Mouse (Mus musculus): Measurements from ENCODE around the gene Ilf2. TPM values are rescaled to one million over a fixed set of nuclear protein-coding genes. Genes with fewer than 3 reads are reported as not detected.

Ilf2 gene
- total and polyA plus RNA-seq, 2 experiments from 2014 or later = 136 to 182 TPM

- no peak for ATAC-seq (ENCODE audit: low FRiP score)
These were observed 62.0 kb downstream of the Ilf2 start for GRCm38 (mm10) chr3:90537905-90538296.

More at GRCm38 (mm10) chr3:90537905-90538296, 62.0 kb downstream of the Ilf2 start:
- 76% methylated on average over 5 of the region's 5 CpGs for WGBS
- Histone ChIP-seq H3K9me3 (ENCODE audit: low read length) (no peaks in the 10 kb centered on the region), H3K27me3 (ENCODE audit: insufficient read depth, low read length) (no peaks in the 10 kb centered on the region), H3K36me3 (ENCODE audit: insufficient read depth, low read length) (no peaks in the 10 kb centered on the region), H3K4me1 (ENCODE audit: insufficient read depth, low read length) (no peaks in the 10 kb centered on the region), H3K4me3 (ENCODE audit: low read depth, low read length) (no peak overlapping the region), H3K4me2 (ENCODE audit: low read depth, low read length, poor library complexity, severe bottlenecking) (no peak overlapping the region), H3K27ac (ENCODE audit: low read depth, low read length) (no peak overlapping the region), H3K9ac (replicated peaks; ENCODE audit: low read length, poor library complexity, severe bottlenecking) (no peak overlapping the region)
- no peak for TF ChIP-seq CTCF (IDR thresholded peaks at IDR 0.05)
- DNase-seq (ENCODE audit: low spot score) = no peak

Other genes starting within 250 kb of the Ilf2 start
- gene Jtb, start 244.5 kb upstream of the Ilf2 start, total RNA-seq (2014; rRNA removed) = 37.3 and 39.1 TPM in 2 replicates
- gene Jtb, start 244.5 kb upstream of the Ilf2 start, polyA plus RNA-seq (2015; fragmentation: Nextera tagmentation; extraction: Ambion mirVana) = 115 and 123 TPM in 2 replicates
- 0.77 and 1.6 TPM in 2 replicates for gene Creb3l4, start 232.6 kb upstream of the Ilf2 start, total RNA-seq (2014; rRNA removed)
- gene Creb3l4, start 232.6 kb upstream of the Ilf2 start, polyA plus RNA-seq (2015; fragmentation: Nextera tagmentation; extraction: Ambion mirVana) = 1.2 and 1.7 TPM in 2 replicates
- gene Slc39a1, start 228.0 kb upstream of the Ilf2 start, total RNA-seq (2014; rRNA removed) = 73.0 and 75.3 TPM in 2 replicates
- 60.3 and 62.4 TPM in 2 replicates for gene Slc39a1, start 228.0 kb upstream of the Ilf2 start, polyA plus RNA-seq (2015; fragmentation: Nextera tagmentation; extraction: Ambion mirVana)
- gene Crtc2, start 222.0 kb upstream of the Ilf2 start, total RNA-seq (2014; rRNA removed) = 19.5 and 20.4 TPM in 2 replicates
- 17.2 and 18.9 TPM in 2 replicates for gene Crtc2, start 222.0 kb upstream of the Ilf2 start, polyA plus RNA-seq (2015; fragmentation: Nextera tagmentation; extraction: Ambion mirVana)
- 34.6 and 46.8 TPM in 2 replicates for gene Dennd4b, start 210.9 kb upstream of the Ilf2 start, total RNA-seq (2014; rRNA removed)
- gene Dennd4b, start 210.9 kb upstream of the Ilf2 start, polyA plus RNA-seq (2015; fragmentation: Nextera tagmentation; extraction: Ambion mirVana) = 6.9 and 7.7 TPM in 2 replicates
- gene Gatad2b, start 182.9 kb upstream of the Ilf2 start, total RNA-seq (2014; rRNA removed) = 27.3 and 29.8 TPM in 2 replicates
- 10.2 and 12.9 TPM in 2 replicates for gene Gatad2b, start 182.9 kb upstream of the Ilf2 start, polyA plus RNA-seq (2015; fragmentation: Nextera tagmentation; extraction: Ambion mirVana)
- 64.8 and 86.6 TPM in 2 replicates for gene Slc27a3, start 86.2 kb upstream of the Ilf2 start, total RNA-seq (2014; rRNA removed)
- 30.8 and 31.4 TPM in 2 replicates for gene Slc27a3, start 86.2 kb upstream of the Ilf2 start, polyA plus RNA-seq (2015; fragmentation: Nextera tagmentation; extraction: Ambion mirVana)
- 58.5 and 61.8 TPM in 2 replicates for gene Ints3, start 42.5 kb upstream of the Ilf2 start, total RNA-seq (2014; rRNA removed)
- gene Ints3, start 42.5 kb upstream of the Ilf2 start, polyA plus RNA-seq (2015; fragmentation: Nextera tagmentation; extraction: Ambion mirVana) = 19.7 and 22.3 TPM in 2 replicates
- 4.0 and 4.1 TPM in 2 replicates for gene Npr1, start 10.3 kb upstream of the Ilf2 start, total RNA-seq (2014; rRNA removed)
- 1.5 and 2.0 TPM in 2 replicates for gene Npr1, start 10.3 kb upstream of the Ilf2 start, polyA plus RNA-seq (2015; fragmentation: Nextera tagmentation; extraction: Ambion mirVana)
- 41.2 and 51.9 TPM in 2 replicates for gene Snapin, start 14.9 kb downstream of the Ilf2 start, total RNA-seq (2014; rRNA removed)
- gene Snapin, start 14.9 kb downstream of the Ilf2 start, polyA plus RNA-seq (2015; fragmentation: Nextera tagmentation; extraction: Ambion mirVana) = 93.5 and 97.2 TPM in 2 replicates
- 233 and 254 TPM in 2 replicates for gene Chtop, start 33.4 kb downstream of the Ilf2 start, total RNA-seq (2014; rRNA removed)
- gene Chtop, start 33.4 kb downstream of the Ilf2 start, polyA plus RNA-seq (2015; fragmentation: Nextera tagmentation; extraction: Ambion mirVana) = 154 and 163 TPM in 2 replicates
- 16.4 and 27.5 TPM in 2 replicates for gene S100a1, start 38.3 kb downstream of the Ilf2 start, total RNA-seq (2014; rRNA removed)
- 54.2 and 59.9 TPM in 2 replicates for gene S100a1, start 38.3 kb downstream of the Ilf2 start, polyA plus RNA-seq (2015; fragmentation: Nextera tagmentation; extraction: Ambion mirVana)
- gene S100a13, start 38.3 kb downstream of the Ilf2 start, total RNA-seq (2014; rRNA removed) = 4.5 and 7.3 TPM in 2 replicates
- 20.3 and 21.1 TPM in 2 replicates for gene S100a13, start 38.3 kb downstream of the Ilf2 start, polyA plus RNA-seq (2015; fragmentation: Nextera tagmentation; extraction: Ambion mirVana)
- 0.55 TPM in 1 of 2 replicates, not detected in the other for gene S100a14, start 50.7 kb downstream of the Ilf2 start, total RNA-seq (2014; rRNA removed)
- not detected in 2 replicates for gene S100a14, start 50.7 kb downstream of the Ilf2 start, polyA plus RNA-seq (2015; fragmentation: Nextera tagmentation; extraction: Ambion mirVana)
- gene S100a16, start 61.1 kb downstream of the Ilf2 start, total RNA-seq (2014; rRNA removed) = 38.4 and 76.1 TPM in 2 replicates
- 65.5 and 74.7 TPM in 2 replicates for gene S100a16, start 61.1 kb downstream of the Ilf2 start, polyA plus RNA-seq (2015; fragmentation: Nextera tagmentation; extraction: Ambion mirVana)
- gene S100a3, start 84.5 kb downstream of the Ilf2 start, total RNA-seq (2014; rRNA removed) = 0.19 and 3.5 TPM in 2 replicates
- 0.81 and 0.90 TPM in 2 replicates for gene S100a3, start 84.5 kb downstream of the Ilf2 start, polyA plus RNA-seq (2015; fragmentation: Nextera tagmentation; extraction: Ambion mirVana)
- not detected in 2 replicates for gene S100a2, start 114.1 kb downstream of the Ilf2 start, total RNA-seq (2014; rRNA removed)
- not detected in 2 replicates for gene S100a2, start 114.1 kb downstream of the Ilf2 start, polyA plus RNA-seq (2015; fragmentation: Nextera tagmentation; extraction: Ambion mirVana)
- gene Gm42674, start 125.8 kb downstream of the Ilf2 start, total RNA-seq (2014; rRNA removed) = 1.6 TPM in 1 of 2 replicates, not detected in the other
- not detected in 2 replicates for gene Gm42674, start 125.8 kb downstream of the Ilf2 start, polyA plus RNA-seq (2015; fragmentation: Nextera tagmentation; extraction: Ambion mirVana)
- gene S100a4, start 127.6 kb downstream of the Ilf2 start, total RNA-seq (2014; rRNA removed) = not detected in 2 replicates
- gene S100a4, start 127.6 kb downstream of the Ilf2 start, polyA plus RNA-seq (2015; fragmentation: Nextera tagmentation; extraction: Ambion mirVana) = 2.4 and 2.5 TPM in 2 replicates
- not detected in 2 replicates for gene S100a5, start 132.4 kb downstream of the Ilf2 start, total RNA-seq (2014; rRNA removed)
- 0.43 TPM in 1 of 2 replicates, not detected in the other for gene S100a5, start 132.4 kb downstream of the Ilf2 start, polyA plus RNA-seq (2015; fragmentation: Nextera tagmentation; extraction: Ambion mirVana)
- 13.8 and 14.3 TPM in 2 replicates for gene S100a6, start 136.8 kb downstream of the Ilf2 start, total RNA-seq (2014; rRNA removed)
- 42.3 and 50.9 TPM in 2 replicates for gene S100a6, start 136.8 kb downstream of the Ilf2 start, polyA plus RNA-seq (2015; fragmentation: Nextera tagmentation; extraction: Ambion mirVana)
- not detected in 2 replicates for gene S100a7a, start 177.9 kb downstream of the Ilf2 start, total RNA-seq (2014; rRNA removed)
- gene S100a7a, start 177.9 kb downstream of the Ilf2 start, polyA plus RNA-seq (2015; fragmentation: Nextera tagmentation; extraction: Ambion mirVana) = not detected in 2 replicates
- gene S100a8, start 192.9 kb downstream of the Ilf2 start, total RNA-seq (2014; rRNA removed) = 0.93 and 1.8 TPM in 2 replicates
- 2.2 and 4.2 TPM in 2 replicates for gene S100a8, start 192.9 kb downstream of the Ilf2 start, polyA plus RNA-seq (2015; fragmentation: Nextera tagmentation; extraction: Ambion mirVana)
- gene S100a9, start 219.6 kb downstream of the Ilf2 start, total RNA-seq (2014; rRNA removed) = 5.5 TPM in 1 of 2 replicates, not detected in the other
- gene S100a9, start 219.6 kb downstream of the Ilf2 start, polyA plus RNA-seq (2015; fragmentation: Nextera tagmentation; extraction: Ambion mirVana) = 2.1 and 2.2 TPM in 2 replicates

Data from midbrain, postnatal 0 days (tissue).